Mouse (Mus musculus): ENCODE data around the gene Tcp11l2.

The Tcp11l2 gene

DNA sequence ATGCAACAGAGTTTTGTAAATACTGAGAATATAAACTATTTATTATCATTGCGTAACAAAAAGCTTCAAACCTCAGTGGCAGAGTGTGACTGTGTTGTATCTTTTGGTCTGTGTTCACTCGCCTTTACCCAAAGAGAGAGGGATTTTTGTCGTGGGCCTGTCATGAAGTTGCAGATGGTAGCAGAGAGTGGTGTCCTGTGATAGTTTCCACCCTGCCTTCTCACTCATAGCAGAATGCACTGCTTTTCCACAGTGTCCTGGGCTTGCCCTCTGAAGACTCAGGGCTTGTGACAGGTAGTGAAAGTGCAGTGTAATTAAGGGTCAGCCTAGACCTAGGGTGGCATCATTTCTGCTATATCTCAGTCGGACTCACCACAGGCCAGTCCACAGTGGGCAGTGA, 78.3 kb downstream of the Tcp11l2 start:
- Histone ChIP-seq H3K36me3 (ENCODE audit: insufficient read depth, low read length) (peaks cover 78% of the 10 kb centered on the region), H3K27me3 (ENCODE audit: insufficient read depth, low read length) (no peaks in the 10 kb centered on the region), H3K4me3 (replicated peaks; ENCODE audit: low read length) (no peak overlapping the region), H3K9me3 (ENCODE audit: low read length) (no peaks in the 10 kb centered on the region), H3K4me1 (replicated peaks; ENCODE audit: low read depth, low read length) (peaks cover 28% of the 10 kb centered on the region)
- no peak for TF ChIP-seq POU5F1 (IDR thresholded peaks at IDR 0.05; ENCODE audit: borderline replicate concordance, low read length)
- no peak for TF ChIP-seq NANOG (IDR thresholded peaks at IDR 0.05; ENCODE audit: borderline replicate concordance, low read length)
- TF ChIP-seq CTCF (conservative IDR thresholded peaks at IDR 0.05; ENCODE audit: low read length), result no peak

DNA sequence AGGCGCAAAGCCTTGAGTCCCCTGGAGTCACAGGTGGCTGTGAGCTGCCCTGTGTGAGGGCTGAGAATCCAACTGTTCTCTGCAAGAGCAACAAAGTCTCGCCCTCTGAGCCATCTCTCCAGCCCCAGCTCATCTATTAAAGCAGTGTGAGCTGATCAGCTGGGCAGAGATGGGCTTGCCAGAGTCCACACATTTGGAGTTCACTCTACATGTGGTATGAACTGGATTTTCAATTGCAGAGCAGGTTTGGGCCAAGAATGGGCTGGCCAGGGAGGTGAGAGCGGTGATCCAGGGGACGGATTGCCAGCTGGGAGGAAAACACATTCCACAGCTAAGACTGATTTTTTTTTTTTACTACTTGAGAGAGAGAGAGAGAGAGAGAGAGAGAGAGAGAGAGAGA, 80.2 kb downstream of the Tcp11l2 start:
- H3K4me1 ChIP-seq (replicated peaks; ENCODE audit: low read depth, low read length), result peaks cover 45% of the 10 kb centered on the region
- peaks cover 72% of the 10 kb centered on the region for H3K36me3 ChIP-seq (ENCODE audit: insufficient read depth, low read length)
- H3K27me3 ChIP-seq (ENCODE audit: insufficient read depth, low read length), result no peaks in the 10 kb centered on the region
- TF ChIP-seq NANOG (IDR thresholded peaks at IDR 0.05; ENCODE audit: borderline replicate concordance, low read length) (no peak), POU5F1 (IDR thresholded peaks at IDR 0.05; ENCODE audit: borderline replicate concordance, low read length) (no peak), CTCF (conservative IDR thresholded peaks at IDR 0.05; ENCODE audit: low read length) (no peak)
- no peaks in the 10 kb centered on the region for H3K9me3 ChIP-seq (ENCODE audit: low read length)
- no peak overlapping the region for H3K4me3 ChIP-seq (replicated peaks; ENCODE audit: low read length)

GRCm38 (mm10) chr10:84657437-84658087, 81.1 kb downstream of the Tcp11l2 start:
- H3K4me3 ChIP-seq (replicated peaks; ENCODE audit: low read length), result no peak overlapping the region
- H3K9me3 ChIP-seq (ENCODE audit: low read length), result no peaks in the 10 kb centered on the region
- TF ChIP-seq CTCF (conservative IDR thresholded peaks at IDR 0.05; ENCODE audit: low read length) (no peak), POU5F1 (IDR thresholded peaks at IDR 0.05; ENCODE audit: borderline replicate concordance, low read length) (no peak), NANOG (IDR thresholded peaks at IDR 0.05; ENCODE audit: borderline replicate concordance, low read length) (no peak)
- peaks cover 71% of the 10 kb centered on the region for H3K36me3 ChIP-seq (ENCODE audit: insufficient read depth, low read length)
- peaks cover 52% of the 10 kb centered on the region for H3K4me1 ChIP-seq (replicated peaks; ENCODE audit: low read depth, low read length)
- H3K27me3 ChIP-seq (ENCODE audit: insufficient read depth, low read length), result no peaks in the 10 kb centered on the region

- TF ChIP-seq CTCF (conservative IDR thresholded peaks at IDR 0.05; ENCODE audit: low read length), result no peak
- TF ChIP-seq NANOG (IDR thresholded peaks at IDR 0.05; ENCODE audit: borderline replicate concordance, low read length), result no peak
- TF ChIP-seq POU5F1 (IDR thresholded peaks at IDR 0.05; ENCODE audit: borderline replicate concordance, low read length), result no peak
- H3K9me3 ChIP-seq (ENCODE audit: low read length), result no peaks in the 10 kb centered on the region
- peaks cover 52% of the 10 kb centered on the region for H3K4me1 ChIP-seq (replicated peaks; ENCODE audit: low read depth, low read length)
- peaks cover 64% of the 10 kb centered on the region for H3K36me3 ChIP-seq (ENCODE audit: insufficient read depth, low read length)
- H3K27me3 ChIP-seq (ENCODE audit: insufficient read depth, low read length), result no peaks in the 10 kb centered on the region
- H3K4me3 ChIP-seq (replicated peaks; ENCODE audit: low read length), result no peak overlapping the region
Observed at GRCm38 (mm10) chr10:84658088-84658848, 81.8 kb downstream of the Tcp11l2 start.

DNA sequence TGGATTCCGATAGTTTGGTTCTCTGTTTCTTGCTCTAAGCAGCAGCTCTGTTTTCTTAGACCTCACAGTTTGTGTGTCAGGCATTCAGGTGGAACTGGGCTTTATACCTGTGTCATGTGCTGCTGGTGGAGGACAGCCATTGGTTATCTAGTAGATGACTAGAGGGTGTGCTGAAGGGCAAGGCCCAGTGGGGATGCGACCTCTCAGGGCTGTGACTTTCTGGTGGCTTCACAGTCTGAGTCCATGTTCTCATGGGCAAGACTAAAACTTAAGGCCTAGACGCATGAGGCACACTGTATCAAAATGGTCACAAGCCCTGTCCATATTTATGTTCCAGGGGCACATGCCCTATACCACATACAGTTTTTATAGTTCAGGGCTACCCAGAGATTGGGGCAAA, 82.9 kb downstream of the Tcp11l2 start:
- no peaks in the 10 kb centered on the region for H3K27me3 ChIP-seq (ENCODE audit: insufficient read depth, low read length)
- H3K9me3 ChIP-seq (ENCODE audit: low read length), result no peaks in the 10 kb centered on the region
- peaks cover 63% of the 10 kb centered on the region for H3K36me3 ChIP-seq (ENCODE audit: insufficient read depth, low read length)
- TF ChIP-seq CTCF (conservative IDR thresholded peaks at IDR 0.05; ENCODE audit: low read length), result no peak
- TF ChIP-seq NANOG (IDR thresholded peaks at IDR 0.05; ENCODE audit: borderline replicate concordance, low read length), result no peak
- no peak for TF ChIP-seq POU5F1 (IDR thresholded peaks at IDR 0.05; ENCODE audit: borderline replicate concordance, low read length)
- H3K4me1 ChIP-seq (replicated peaks; ENCODE audit: low read depth, low read length), result peaks cover 60% of the 10 kb centered on the region
- H3K4me3 ChIP-seq (replicated peaks; ENCODE audit: low read length), result no peak overlapping the region

DNA sequence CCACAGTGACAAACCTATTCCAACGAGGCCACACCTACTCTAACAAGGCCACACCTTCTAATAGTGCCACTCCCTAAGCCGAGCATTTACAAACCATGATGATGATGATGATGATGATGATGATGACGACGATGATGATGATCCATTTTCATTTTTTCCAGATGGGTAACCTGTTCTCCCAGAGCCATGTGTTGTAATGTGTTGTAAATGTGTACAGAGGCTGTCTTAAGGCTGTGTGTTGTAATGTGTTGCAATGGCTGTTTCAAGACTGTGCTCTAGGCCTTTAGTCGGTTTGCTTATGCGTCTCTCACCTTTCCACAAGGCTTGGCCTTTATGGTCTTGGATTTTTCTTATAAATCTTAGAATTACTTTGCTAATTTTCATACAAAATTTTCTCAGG, 85.7 kb downstream of the Tcp11l2 start:
- H3K36me3 ChIP-seq (ENCODE audit: insufficient read depth, low read length), result peaks cover 58% of the 10 kb centered on the region
- peaks cover 75% of the 10 kb centered on the region for H3K4me1 ChIP-seq (replicated peaks; ENCODE audit: low read depth, low read length)
- no peaks in the 10 kb centered on the region for H3K27me3 ChIP-seq (ENCODE audit: insufficient read depth, low read length)
- no peaks in the 10 kb centered on the region for H3K9me3 ChIP-seq (ENCODE audit: low read length)
- H3K4me3 ChIP-seq (replicated peaks; ENCODE audit: low read length), result no peak overlapping the region
- no peak for TF ChIP-seq NANOG (IDR thresholded peaks at IDR 0.05; ENCODE audit: borderline replicate concordance, low read length)
- TF ChIP-seq CTCF (conservative IDR thresholded peaks at IDR 0.05; ENCODE audit: low read length), result no peak
- no peak for TF ChIP-seq POU5F1 (IDR thresholded peaks at IDR 0.05; ENCODE audit: borderline replicate concordance, low read length)

Measured in E14TG2a.4 (cell line).